Mouse (Mus musculus) bone marrow macrophage, adult 2 months (primary cell): ENCODE data around the gene Imp3. TPM values are rescaled to one million over a fixed set of nuclear protein-coding genes. Genes with fewer than 3 reads are reported as not detected.

Source experiments
- H3K27ac ChIP-seq: 2 replicates; pipeline ENCODE4 v1.5.1; 2012; ENCODE audit warnings: low read depth, low read length; ENCODE audit not compliant: insufficient read depth
- H3K4me1 ChIP-seq: 2 replicates; pipeline ENCODE4 v1.6.1; 2012; ENCODE audit warnings: low read length; ENCODE audit not compliant: control insufficient read depth, insufficient read depth
- H3K4me3 ChIP-seq: 2 replicates; pipeline ENCODE4 v1.5.1; 2012; ENCODE audit warnings: mild to moderate bottlenecking, low read length, moderate library complexity; ENCODE audit not compliant: insufficient read depth
- CTCF ChIP-seq: IDR thresholded peaks from 2 replicates; pipeline ENCODE4 v1.5.1; 2012; ENCODE audit warnings: low read depth, mild to moderate bottlenecking, low read length, moderate library complexity
- POLR2A ChIP-seq: IDR thresholded peaks from 2 replicates; pipeline ENCODE4 v1.6.1; 2012; ENCODE audit warnings: mild to moderate bottlenecking, low read depth, low read length, borderline replicate concordance
- polyA plus RNA-seq: library from polyadenylated mRNA; stranded (reverse); fragments of >200 nt; gene quantifications from 2 replicates; pipeline ENCODE4 v1.2.4, GENCODE M21; 2012; ENCODE audit not compliant: missing spikeins, insufficient read depth, insufficient read length

Gene Imp3
- polyA plus RNA-seq, 1 experiment: 62.4 TPM

GRCm38 (mm10) chr9:56917131-56917530 is 20.1 kb upstream of the Imp3 start:
- H3K4me3 ChIP-seq: no peak overlapping the region
- H3K4me1 ChIP-seq: peaks cover 11% of the 10 kb centered on the region
- H3K27ac ChIP-seq: no peak overlapping the region
- TF ChIP-seq POLR2A (no peak), CTCF (no peak)

GRCm38 (mm10) chr9:56918466-56918865 is 18.8 kb upstream of the Imp3 start:
- Histone ChIP-seq H3K27ac (no peak overlapping the region), H3K4me1 (peaks cover 21% of the 10 kb centered on the region), H3K4me3 (no peak overlapping the region)
- TF ChIP-seq CTCF: no peak
- no peak for TF ChIP-seq POLR2A

GRCm38 (mm10) chr9:56922746-56923145 is 14.5 kb upstream of the Imp3 start:
- H3K4me1 ChIP-seq: peaks cover 38% of the 10 kb centered on the region
- no peak overlapping the region for H3K4me3 ChIP-seq
- H3K27ac ChIP-seq: no peak overlapping the region
- TF ChIP-seq POLR2A: no peak
- TF ChIP-seq CTCF: no peak

- H3K4me1 ChIP-seq: peaks cover 38% of the 10 kb centered on the region
- H3K4me3 ChIP-seq: peak overlapping the region; percentile 22
- H3K27ac ChIP-seq: peak overlapping the region; percentile 60
- TF ChIP-seq POLR2A (no peak), CTCF (no peak)
Observed at GRCm38 (mm10) chr9:56923841-56924650, 13.2 kb upstream of the Imp3 start.

- H3K4me1 ChIP-seq: peaks cover 38% of the 10 kb centered on the region
- TF ChIP-seq POLR2A: no peak
- no peak for TF ChIP-seq CTCF
- H3K27ac ChIP-seq: peak overlapping the region; percentile 60
- peak overlapping the region; percentile 22 for H3K4me3 ChIP-seq
Observed at GRCm38 (mm10) chr9:56924651-56925027, 12.6 kb upstream of the Imp3 start.

GRCm38 (mm10) chr9:56925291-56926024 is 11.8 kb upstream of the Imp3 start:
- H3K4me1 ChIP-seq: peaks cover 38% of the 10 kb centered on the region
- 0 out of 2 replicates have a peak overlapping the region, but pooled peaks have one; percentile 21 for H3K4me3 ChIP-seq

GRCm38 (mm10) chr9:56926025-56926360 is 11.3 kb upstream of the Imp3 start:
- TF ChIP-seq CTCF (no peak), POLR2A (no peak)
- no peak overlapping the region for H3K4me3 ChIP-seq
- H3K4me1 ChIP-seq: peaks cover 38% of the 10 kb centered on the region
- no peak overlapping the region for H3K27ac ChIP-seq

More at GRCm38 (mm10) chr9:56925291-56926024, 11.8 kb upstream of the Imp3 start:
- H3K27ac ChIP-seq: no peak overlapping the region
- no peak for TF ChIP-seq CTCF
- TF ChIP-seq POLR2A: no peak

GRCm38 (mm10) chr9:56926387-56926786 is 10.9 kb upstream of the Imp3 start:
- Histone ChIP-seq H3K4me1 (peaks cover 38% of the 10 kb centered on the region), H3K4me3 (no peak overlapping the region), H3K27ac (no peak overlapping the region)
- TF ChIP-seq CTCF (no peak), POLR2A (no peak)

GRCm38 (mm10) chr9:56927191-56928012 is 9.9 kb upstream of the Imp3 start:
- peak overlapping the region; percentile 71 for H3K27ac ChIP-seq
- TF ChIP-seq CTCF: no peak
- TF ChIP-seq POLR2A: no peak
- H3K4me3 ChIP-seq: peak overlapping the region; percentile 90
- H3K4me1 ChIP-seq: peaks cover 38% of the 10 kb centered on the region
